Mouse (Mus musculus) mouse trophoblast stem cell (cell line): ENCODE results near the gene Mmp8.

ENCODE experiments used
- in situ Hi-C, 2 experiments: fragments of 300-500 bp; cut with MseI, MboI; formaldehyde crosslinking; loops; 2 replicates in 1 of 2; 3 replicates in 1 of 2; pipeline ENCODE4 v1.15.1; 2025

Mmp8 gene

GRCm38 (mm10) chr9:7558221-7559017, at the start of gene Mmp8:
Mmp8 (plus strand) TSS chr9:7558456.
- in situ Hi-C loops: no loop called here

GRCm38 (mm10) chr9:7509619-7510233, 48.5 kb upstream of the Mmp8 start:
- in situ Hi-C loops: no loop called here

GRCm38 (mm10) chr9:7517944-7518571, 40.2 kb upstream of the Mmp8 start:
- in situ Hi-C loops: no loop called here

DNA sequence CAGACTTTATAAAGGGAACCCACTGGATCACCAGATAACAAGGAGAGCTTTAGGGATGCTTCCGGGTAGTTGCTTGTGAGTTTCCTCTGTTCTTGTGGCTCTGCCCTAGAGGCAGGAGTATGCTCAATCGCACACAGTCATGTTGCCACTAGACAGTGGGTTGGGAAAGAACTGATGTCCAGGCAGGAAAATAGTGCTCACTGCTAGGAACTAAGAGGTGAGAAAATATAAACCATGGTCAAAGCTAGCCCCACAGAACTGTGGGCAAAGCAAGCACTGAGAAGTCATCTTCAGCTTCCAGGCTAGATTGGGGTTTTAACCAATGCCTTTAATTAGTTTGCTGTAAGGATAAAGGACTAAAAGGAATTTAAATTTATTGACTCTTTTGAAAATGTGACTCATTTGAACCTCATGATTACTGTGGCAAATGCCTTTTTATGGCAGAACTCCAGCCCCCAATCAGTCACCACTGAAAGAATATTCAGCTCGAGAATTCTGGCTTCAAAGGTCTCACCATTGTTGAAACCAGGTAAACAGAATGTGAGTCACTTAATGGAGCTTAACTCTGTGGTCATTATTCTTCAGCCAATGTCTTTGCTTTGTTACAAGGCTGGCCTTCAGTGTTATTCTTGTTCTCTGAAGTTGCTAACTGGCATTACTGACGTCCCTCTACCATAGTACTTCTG, 31.9 kb upstream of the Mmp8 start:
- in situ Hi-C loops: no loop called here

GRCm38 (mm10) chr9:7542763-7543162, 15.5 kb upstream of the Mmp8 start:
- in situ Hi-C loops: no loop called here

- in situ Hi-C loops: no loop called here
These were observed 13.3 kb upstream of the Mmp8 start for GRCm38 (mm10) chr9:7544923-7545457.

GRCm38 (mm10) chr9:7545471-7545870, 12.8 kb upstream of the Mmp8 start:
- in situ Hi-C loops: no loop called here

- in situ Hi-C loops: no loop called here
These were observed 12.3 kb upstream of the Mmp8 start for GRCm38 (mm10) chr9:7545920-7546319.

DNA sequence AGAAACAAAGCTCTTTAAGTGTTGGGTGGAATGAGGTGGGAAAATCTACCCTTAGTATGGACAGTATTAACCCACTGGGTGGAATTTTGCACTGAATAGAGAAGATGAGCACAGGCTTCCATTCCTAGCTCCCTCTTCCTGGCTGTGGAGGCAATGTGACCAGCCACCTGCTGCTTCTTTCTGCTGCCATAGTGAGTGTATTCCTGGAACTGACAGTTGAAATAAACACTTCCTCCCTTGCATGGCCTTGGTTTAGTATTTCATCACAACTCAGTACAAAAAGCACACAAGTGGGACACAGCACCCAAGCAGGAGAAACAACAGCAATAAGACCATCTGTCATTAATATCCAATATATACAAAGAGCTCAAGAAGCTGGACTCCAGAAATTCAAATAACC, 6.3 kb upstream of the Mmp8 start:
- in situ Hi-C loops: no loop called here

DNA sequence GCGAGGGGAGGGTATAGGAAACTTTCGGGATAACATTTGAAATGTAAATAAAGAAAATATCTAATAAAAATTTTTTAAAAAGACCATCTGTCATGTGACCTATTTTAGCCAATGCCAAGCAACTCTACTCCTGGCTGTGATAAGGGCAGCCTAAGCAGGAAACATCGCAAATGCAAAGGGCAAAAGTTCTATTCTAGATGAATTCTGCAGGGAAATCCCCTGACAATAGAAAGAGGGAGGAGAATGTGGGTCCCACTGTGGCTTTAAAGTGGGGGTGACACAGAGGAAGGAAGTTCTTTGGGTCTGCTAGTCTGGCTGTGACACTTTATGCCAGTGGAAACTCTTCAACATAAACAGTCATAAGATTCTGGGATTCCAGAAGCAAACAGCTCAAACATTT, 4.7 kb upstream of the Mmp8 start:
- in situ Hi-C loops: no loop called here

DNA sequence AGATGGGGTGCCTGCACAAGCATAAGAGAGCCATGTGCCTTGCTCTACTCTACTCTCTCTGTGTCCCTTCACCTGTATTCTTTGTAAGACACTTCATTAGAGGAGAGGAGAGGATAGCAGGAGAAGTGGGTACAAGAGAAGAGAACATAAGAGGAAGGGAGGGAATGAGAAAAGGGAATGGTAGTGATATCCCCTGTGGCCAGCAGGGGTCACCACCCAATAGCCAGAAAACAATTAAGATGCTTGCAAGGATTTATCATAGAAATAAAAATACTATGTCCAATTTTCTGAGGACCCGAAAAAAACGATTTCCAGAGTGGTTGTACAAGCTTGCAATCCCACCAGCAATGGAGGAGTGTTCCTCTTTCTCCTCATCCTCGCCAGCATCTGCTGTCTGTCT, 3.9 kb upstream of the Mmp8 start:
- in situ Hi-C loops: no loop called here

- in situ Hi-C loops: no loop called here
These were observed 1.8 kb downstream of the Mmp8 start for GRCm38 (mm10) chr9:7560026-7560425.

- in situ Hi-C loops: no loop called here
These were observed 9.1 kb downstream of the Mmp8 start for GRCm38 (mm10) chr9:7567376-7567775.

- in situ Hi-C loops: no loop called here
These were observed 9.7 kb downstream of the Mmp8 start for GRCm38 (mm10) chr9:7567923-7568322.

DNA sequence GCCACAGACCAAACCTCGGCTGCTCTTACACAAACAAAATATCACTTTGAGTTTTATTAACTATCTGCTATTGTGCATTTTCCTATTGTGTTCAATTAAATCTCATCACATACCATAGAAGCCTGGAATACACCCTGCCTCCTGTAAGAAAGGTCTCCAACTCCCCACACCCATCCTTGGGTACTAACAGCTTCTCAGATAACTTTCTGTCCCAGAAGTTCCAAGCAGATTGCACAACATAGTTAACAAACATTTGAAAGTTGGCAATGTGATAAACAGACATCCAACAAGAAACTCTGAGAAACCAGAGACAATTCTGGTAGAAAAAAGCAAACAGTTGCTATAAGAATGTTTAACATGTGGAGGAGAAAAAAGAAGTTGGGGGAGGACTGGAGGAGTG, 12.2 kb downstream of the Mmp8 start:
- in situ Hi-C loops: no loop called here

- in situ Hi-C loops: no loop called here
These were observed 12.9 kb downstream of the Mmp8 start, which contains the start of gene Mmp27 for GRCm38 (mm10) chr9:7571162-7571561. Mmp27 (plus strand) TSS chr9:7571396.

- in situ Hi-C loops: no loop called here
These were observed 13.9 kb downstream of the Mmp8 start for GRCm38 (mm10) chr9:7572188-7572587.

- in situ Hi-C loops: no loop called here
These were observed 14.5 kb downstream of the Mmp8 start for GRCm38 (mm10) chr9:7572663-7573308.

GRCm38 (mm10) chr9:7575526-7575925, 17.3 kb downstream of the Mmp8 start:
- in situ Hi-C loops: no loop called here

DNA sequence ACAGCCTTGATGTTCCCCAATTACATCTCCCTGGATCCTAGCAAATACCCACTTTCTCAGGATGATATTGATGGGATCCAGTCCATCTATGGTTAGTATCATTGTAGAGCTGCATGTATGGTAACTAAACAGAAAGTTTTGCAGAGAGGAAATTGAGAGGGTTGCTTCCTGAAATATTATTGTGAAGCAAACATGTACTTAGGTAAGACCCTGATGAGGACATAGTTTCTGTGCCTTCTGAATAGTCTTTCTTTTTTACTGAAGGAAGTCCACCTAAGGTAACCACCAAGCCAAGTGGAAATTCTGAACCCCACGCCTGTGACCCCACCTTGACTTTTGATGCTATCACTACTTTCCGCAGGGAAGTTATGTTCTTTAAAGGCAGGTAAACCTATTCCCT, 19.1 kb downstream of the Mmp8 start:
- in situ Hi-C loops: no loop called here

- in situ Hi-C loops: loop anchor here in 1 of 2 experiments (5.0 kb wide), 1 partner anchor 358 kb away; no protein-coding TSS in a partner anchor
These were observed 31.8 kb downstream of the Mmp8 start for GRCm38 (mm10) chr9:7590063-7590462.
